Mouse (Mus musculus) embryonic stem cell, embryonic (primary cell): ENCODE measurements at regions not wholly inside any gene's neighbourhood (a gene's known extent, or its start where the extent isn't known, plus 50 kb on each side); places are given as distances from the start of the nearest gene placed in this dataset.

ENCODE experiments used
- CTCF ChIA-PET, 4 experiments: fragments of 300-600 bp in 2 of 4; fragments of 350-600 bp in 2 of 4; sonication (Branson Sonifier 250); formaldehyde crosslinking; loops; one replicate each; lab custom pipeline; 2022; ENCODE audit warnings: inconsistent platforms in 2 of 4; lab: Charles Lee
- POLR2A ChIA-PET, 4 experiments: fragments of 300-600 bp in 2 of 4; fragments of 350-600 bp in 2 of 4; sonication (Branson Sonifier 250); formaldehyde crosslinking; loops; one replicate each; lab custom pipeline; 2022; ENCODE audit warnings: antibody characterized with exemption in 4 of 4, inconsistent platforms in 1 of 4; lab: Charles Lee

GRCm38 (mm10) chr9:47357756-47358399, 172.1 kb upstream of the Cadm1 start:
- ChIA-PET CTCF (interaction anchor here in 2 of 4 experiments (0.5 to 1.6 kb wide), 2 partner anchors 10 to 416 kb away, joined by 4 to 9 read pairs; no protein-coding TSS in a partner anchor), POLR2A (interaction anchor here in 2 of 4 experiments (0.6 to 1.3 kb wide), 3 partner anchors 10 to 1275 kb away, joined by 3 to 5 read pairs (median 3); no protein-coding TSS in a partner anchor)

DNA sequence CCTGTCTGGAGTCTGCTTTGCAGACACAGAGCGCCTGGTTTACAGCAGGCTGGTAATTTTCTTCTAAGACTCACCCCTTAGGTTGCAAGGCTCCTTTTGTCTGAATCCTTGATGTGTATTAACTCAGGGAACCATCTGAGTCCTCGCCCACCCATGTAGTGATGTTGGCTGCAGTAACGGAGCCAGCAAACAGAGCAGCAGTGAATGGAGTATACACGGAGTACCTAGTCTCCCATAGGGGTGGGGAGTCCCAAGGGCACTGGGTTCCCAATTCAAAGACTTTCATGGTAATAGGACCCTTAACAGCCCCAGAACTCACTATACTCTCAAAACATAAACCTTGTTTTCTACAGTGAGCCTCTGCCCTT, 171.6 kb upstream of the Cadm1 start:
- CTCF ChIA-PET, result interaction anchor here in 1 of 4 experiments (1.6 kb wide), 1 partner anchor 9 kb away, joined by 4 read pairs; no protein-coding TSS in a partner anchor
- POLR2A ChIA-PET, result interaction anchor here in 2 of 4 experiments (0.5 to 1.3 kb wide), 2 partner anchors 9 to 1621 kb away, joined by 3 to 5 read pairs; no protein-coding TSS in a partner anchor

- CTCF ChIA-PET, result interaction anchor here in 2 of 4 experiments (0.6 to 1.1 kb wide), 2 partner anchors 25 to 72 kb away, joined by 3 read pairs; no protein-coding TSS in a partner anchor
- POLR2A ChIA-PET, result interaction anchor here in 3 of 4 experiments (1.1 to 1.3 kb wide), 5 partner anchors 9 to 318 kb away, joined by 3 to 4 read pairs (median 3); partner anchors contain the start of gene Cadm1 (in 1 of the 3)
These were observed 166.9 kb upstream of the Cadm1 start for GRCm38 (mm10) chr9:47363086-47363485.

DNA sequence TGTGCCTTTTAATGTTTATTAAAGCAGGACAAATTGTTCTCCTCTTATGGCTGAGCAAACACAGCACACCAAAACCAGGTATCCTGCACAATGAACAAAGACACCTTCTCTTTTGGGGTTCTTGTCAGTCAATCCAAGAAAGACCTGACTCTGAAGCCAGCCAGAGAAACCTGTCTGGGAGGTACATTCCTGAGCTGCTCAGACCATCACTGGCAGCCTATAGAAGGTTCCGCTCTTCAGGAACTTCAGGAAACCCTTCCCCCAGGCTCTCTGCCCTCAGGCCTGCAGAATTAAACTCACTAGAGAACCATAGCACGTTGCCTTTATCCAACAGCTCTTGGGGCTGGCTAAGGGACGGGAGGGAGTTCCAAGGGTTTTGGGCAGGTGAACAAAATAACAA, 165.2 kb upstream of the Cadm1 start:
- ChIA-PET CTCF (no interaction called here), POLR2A (no interaction called here)

- CTCF ChIA-PET, result interaction anchor here in 3 of 4 experiments (0.6 to 1.5 kb wide), 10 partner anchors 10 to 1113 kb away, joined by 3 to 6 read pairs (median 4); partner anchors contain the start of gene Rexo2 (in 1 of the 3)
These were observed 162.6 kb upstream of the Cadm1 start for GRCm38 (mm10) chr9:47367266-47367957.

GRCm38 (mm10) chr9:47368015-47368901, 161.7 kb upstream of the Cadm1 start:
- CTCF ChIA-PET, result interaction anchor here (0.6 to 1.5 kb wide), 12 partner anchors 10 to 1112 kb away, joined by 3 to 8 read pairs (median 4); partner anchors contain the start of gene Rexo2 (in 1 of the 4)
- POLR2A ChIA-PET, result interaction anchor here (0.6 to 1.7 kb wide), 25 partner anchors 9 to 524 kb away, joined by 3 to 9 read pairs (median 3); partner anchors contain the start of gene Cadm1 (in 2 of the 4)

More at GRCm38 (mm10) chr9:47367266-47367957, 162.6 kb upstream of the Cadm1 start:
- POLR2A ChIA-PET, result interaction anchor here in 3 of 4 experiments (0.6 to 1.7 kb wide), 22 partner anchors 8 to 524 kb away, joined by 3 to 9 read pairs (median 3); partner anchors contain the start of gene Cadm1 (in 2 of the 3)

DNA sequence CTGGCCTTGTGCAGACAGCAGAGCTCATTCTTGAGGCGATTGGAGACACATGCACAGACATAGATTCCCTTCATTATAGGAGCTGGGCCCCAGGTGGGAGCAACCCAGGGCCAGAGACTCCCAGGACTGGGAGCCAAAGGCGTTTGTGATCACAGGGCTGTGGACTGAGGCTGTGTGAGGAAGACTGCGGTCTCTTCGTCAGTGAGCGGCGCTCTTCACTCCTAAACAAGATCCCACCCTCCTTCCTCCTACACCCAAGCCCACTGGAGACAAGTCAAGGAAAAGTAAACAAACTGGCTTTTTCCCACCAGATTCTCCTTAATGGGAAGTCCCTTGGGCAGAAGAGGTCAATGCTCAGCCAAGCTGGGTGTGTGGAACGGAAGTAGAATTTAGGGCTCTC, 157.7 kb upstream of the Cadm1 start:
- POLR2A ChIA-PET, result interaction anchor here in 2 of 4 experiments (0.8 to 0.9 kb wide), 2 partner anchors 9 to 15 kb away, joined by 3 read pairs; no protein-coding TSS in a partner anchor
- CTCF ChIA-PET, result interaction anchor here in 1 of 4 experiments (0.5 kb wide), 1 partner anchor 943 kb away, joined by 3 read pairs; no protein-coding TSS in a partner anchor

GRCm38 (mm10) chr9:47374086-47374485, 155.9 kb upstream of the Cadm1 start:
- POLR2A ChIA-PET, result no interaction called here
- CTCF ChIA-PET, result no interaction called here

DNA sequence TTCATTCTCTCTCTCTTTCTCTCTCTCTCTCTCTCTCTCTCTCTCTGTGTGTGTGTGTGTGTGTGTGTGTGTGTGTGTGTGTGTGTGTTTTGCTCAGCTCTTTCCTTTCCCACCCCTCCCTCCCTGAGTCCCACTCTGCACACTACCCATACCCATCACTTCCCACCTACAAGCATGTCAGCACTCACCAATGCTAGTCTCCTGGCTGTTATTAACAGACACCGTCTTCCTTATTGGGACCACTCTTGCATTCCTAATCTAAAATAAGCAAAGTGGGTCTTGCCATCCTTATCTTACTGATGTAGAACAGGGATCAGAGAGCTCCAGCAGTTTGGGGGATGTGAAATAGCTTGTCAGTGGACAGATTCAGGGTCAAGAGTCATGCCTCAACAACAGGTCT, 153.3 kb upstream of the Cadm1 start:
- CTCF ChIA-PET, result no interaction called here
- POLR2A ChIA-PET, result interaction anchor here in 1 of 4 experiments (0.6 to 1.2 kb wide), 2 partner anchors 13 to 51 kb away, joined by 3 read pairs; no protein-coding TSS in a partner anchor

DNA sequence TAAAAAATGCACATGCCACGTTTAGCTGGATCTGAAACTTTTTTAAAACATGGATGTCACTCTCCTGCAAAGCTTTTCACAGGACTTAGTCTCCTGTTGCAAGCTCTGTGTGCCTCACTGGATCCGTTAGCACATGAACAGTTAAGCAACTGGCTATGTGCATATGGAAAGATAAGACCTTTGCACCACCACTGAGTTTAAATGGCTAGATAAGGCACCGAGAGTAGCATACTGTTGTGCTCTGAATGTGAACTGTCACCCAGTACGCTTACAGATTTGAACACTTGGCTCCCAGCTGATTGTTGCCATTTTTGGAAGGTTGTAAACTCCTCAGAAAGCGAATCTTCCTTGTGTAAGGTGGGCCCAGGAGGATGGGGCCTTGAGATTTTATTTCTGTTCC, 151.4 kb upstream of the Cadm1 start:
- ChIA-PET POLR2A (interaction anchor here in 2 of 4 experiments (0.6 to 1.3 kb wide), 3 partner anchors 11 to 272 kb away, joined by 3 to 7 read pairs (median 3); no protein-coding TSS in a partner anchor), CTCF (interaction anchor here in 1 of 4 experiments (0.6 kb wide), 1 partner anchor 330 kb away, joined by 5 read pairs; no protein-coding TSS in a partner anchor)

DNA sequence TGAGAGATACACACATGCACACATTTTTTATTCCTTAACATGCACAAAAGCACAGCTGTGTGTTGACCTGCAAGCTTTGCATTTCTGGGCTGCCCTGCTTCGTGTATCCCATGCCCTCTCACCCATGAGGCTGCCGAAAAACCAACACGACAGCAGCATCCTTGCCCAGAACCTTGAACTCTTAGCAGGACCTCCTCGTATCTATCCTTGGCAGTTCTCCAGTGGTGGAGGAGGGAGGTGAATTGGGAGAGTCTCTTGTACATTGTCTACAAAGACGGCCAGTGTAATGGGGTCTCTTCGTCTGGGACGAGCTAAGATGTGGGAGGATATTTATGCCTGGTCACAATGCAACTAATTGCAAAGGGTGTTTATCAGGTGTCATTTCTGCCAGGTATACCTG, 149.6 kb upstream of the Cadm1 start:
- CTCF ChIA-PET, result interaction anchor here in 1 of 4 experiments (0.6 kb wide), 1 partner anchor 1113 kb away, joined by 3 read pairs; no protein-coding TSS in a partner anchor

DNA sequence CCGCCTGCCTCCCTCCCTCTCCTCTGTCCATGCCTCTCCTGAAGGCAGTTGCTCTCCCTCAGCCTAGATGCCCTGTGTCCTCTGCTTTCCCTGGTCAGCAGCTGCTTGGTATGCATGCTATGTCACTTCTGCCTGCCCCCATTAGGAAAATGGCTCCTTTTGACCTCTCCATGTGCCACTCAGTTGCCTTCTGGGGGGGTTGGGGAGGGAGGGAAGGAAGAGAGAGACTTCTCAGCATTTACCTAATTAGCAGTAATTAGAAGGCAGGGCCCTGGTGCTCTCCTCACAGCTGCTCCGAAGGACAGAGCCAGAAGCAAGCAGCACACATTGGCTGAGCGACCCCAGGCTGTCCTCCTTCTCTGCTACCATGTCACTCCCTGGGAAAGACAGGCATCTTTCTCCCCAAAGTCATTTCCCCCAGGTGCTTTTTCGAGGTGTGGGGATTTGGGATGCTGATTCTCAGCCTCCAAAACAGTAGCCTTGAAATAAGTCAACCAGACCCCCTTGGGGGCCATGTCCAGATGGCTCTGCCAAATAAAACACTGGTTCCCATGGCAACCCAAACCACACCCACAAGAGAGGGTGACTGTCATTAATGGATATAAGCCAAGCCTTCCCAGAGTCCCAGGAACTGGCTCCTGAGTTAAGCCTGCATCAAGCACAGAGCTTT, 145.7 kb upstream of the Cadm1 start:
- CTCF ChIA-PET, result interaction anchor here in 2 of 4 experiments (0.5 to 0.7 kb wide), 2 partner anchors 258 to 1309 kb away, joined by 3 to 4 read pairs; no protein-coding TSS in a partner anchor

More for the DNA sequence above, 149.6 kb upstream of the Cadm1 start:
- POLR2A ChIA-PET, result no interaction called here

DNA sequence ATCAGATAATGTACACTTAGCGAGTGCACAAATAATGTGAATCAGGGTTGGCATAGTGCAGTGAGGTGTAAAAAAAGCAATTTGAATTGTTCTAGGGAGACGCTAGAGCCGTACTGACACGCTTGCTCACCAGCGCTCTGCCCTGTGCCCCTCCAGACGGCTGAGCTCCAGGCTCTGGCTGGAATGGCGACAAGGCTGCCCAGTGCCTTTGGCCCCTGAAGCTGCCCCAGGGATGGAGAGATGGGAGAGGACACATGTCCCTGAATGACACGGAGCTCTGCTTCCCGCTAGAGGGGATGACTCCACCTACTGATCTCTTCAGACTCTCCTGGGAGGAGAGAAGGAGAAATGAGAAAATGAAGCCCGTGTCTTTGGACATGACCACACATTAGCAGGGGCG, 143.3 kb upstream of the Cadm1 start:
- ChIA-PET POLR2A (no interaction called here), CTCF (no interaction called here)

More for the DNA sequence above, 145.7 kb upstream of the Cadm1 start:
- POLR2A ChIA-PET, result interaction anchor here in 1 of 4 experiments (0.5 to 0.6 kb wide), 5 partner anchors 22 to 1889 kb away, joined by 3 to 4 read pairs (median 3); no protein-coding TSS in a partner anchor

DNA sequence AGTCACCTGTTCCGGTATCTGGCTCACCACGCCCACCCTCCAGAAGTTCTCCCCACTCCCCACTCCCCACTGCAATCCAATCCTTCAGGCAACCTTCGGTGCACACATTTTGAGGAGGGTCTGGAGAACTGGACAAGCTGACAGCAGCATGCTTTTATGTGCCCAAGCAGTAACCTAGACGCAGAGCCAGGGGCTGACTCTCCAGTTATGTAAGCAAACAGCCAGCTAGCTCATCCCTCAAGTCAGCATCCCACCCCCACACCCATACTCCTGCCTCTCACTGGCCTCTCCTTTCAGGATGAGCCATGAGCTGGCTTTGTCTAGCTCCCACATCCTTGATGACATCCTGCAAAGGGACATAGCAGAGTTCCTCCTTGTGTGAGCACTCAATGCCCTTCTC, 142.8 kb upstream of the Cadm1 start:
- CTCF ChIA-PET, result no interaction called here
- POLR2A ChIA-PET, result no interaction called here

DNA sequence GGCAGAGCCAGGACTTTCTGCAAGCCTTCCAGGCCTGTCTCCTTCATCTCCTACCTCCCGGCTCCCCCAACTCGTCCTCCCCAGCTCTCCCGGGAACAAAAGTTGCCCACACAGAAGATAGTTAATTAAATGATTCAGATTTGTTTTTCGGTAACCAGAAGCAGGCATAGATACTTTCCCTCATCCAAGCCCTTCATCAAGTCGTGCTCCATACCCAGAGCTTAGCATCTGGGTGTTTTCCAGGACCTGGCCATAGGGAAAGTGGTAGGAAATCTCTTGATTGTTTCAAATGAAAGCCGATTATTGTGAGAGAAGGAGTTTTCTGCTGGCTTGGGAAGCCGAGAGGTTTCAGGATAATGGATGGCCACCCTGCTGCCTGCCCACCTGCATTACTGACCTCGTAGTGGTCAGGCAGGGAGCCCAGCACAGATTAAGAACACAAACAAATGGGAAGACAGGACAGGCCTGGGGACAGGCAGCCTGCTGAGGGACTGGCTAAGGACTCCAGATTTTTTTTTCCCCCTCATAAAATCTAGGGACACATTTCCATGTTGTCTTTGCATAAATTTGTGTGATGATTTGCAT, 142.2 kb upstream of the Cadm1 start:
- CTCF ChIA-PET, result no interaction called here

DNA sequence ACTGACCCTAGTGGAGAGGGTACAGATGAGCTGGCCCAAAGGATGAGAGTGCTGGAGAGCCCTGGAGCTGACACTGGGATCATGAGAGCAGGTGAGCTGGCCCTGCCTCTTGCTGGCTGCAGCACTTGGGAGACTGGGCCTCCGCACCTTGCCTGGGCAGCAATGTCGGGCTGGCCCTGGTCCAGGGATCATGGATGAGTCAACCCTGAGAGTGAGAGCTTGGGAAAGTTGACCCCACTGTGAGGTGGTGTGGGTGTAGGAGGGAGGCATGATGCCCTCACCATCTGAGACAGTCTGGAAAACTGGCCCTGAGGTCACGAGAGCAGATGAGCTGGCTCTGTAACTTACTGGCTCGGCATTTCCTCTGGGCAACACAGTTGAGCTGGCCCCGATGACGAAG, 140.1 kb upstream of the Cadm1 start:
- ChIA-PET POLR2A (no interaction called here), CTCF (interaction anchor here in 1 of 4 experiments (0.7 kb wide), 1 partner anchor 309 kb away, joined by 3 read pairs; no protein-coding TSS in a partner anchor)

More for the DNA sequence above, 142.2 kb upstream of the Cadm1 start:
- POLR2A ChIA-PET, result no interaction called here

GRCm38 (mm10) chr9:47391669-47392068, 138.3 kb upstream of the Cadm1 start:
- CTCF ChIA-PET, result no interaction called here
- POLR2A ChIA-PET, result interaction anchor here in 2 of 4 experiments (0.6 to 0.8 kb wide), 2 partner anchors 20 to 761 kb away, joined by 3 read pairs; no protein-coding TSS in a partner anchor
